Mouse (Mus musculus) heart, postnatal 14 days (tissue): ENCODE data around the gene Cltrn. TPM values are rescaled to one million over a fixed set of nuclear protein-coding genes. Genes with fewer than 3 reads are reported as not detected.

ENCODE experiments used
- DNase-seq, 2 experiments: peaks; one replicate each; pipeline ENCODE4 v3.0.0; 2021 to 2022
- intact Hi-C: fragments of 180-260 bp; cut with DNase I; formaldehyde crosslinking; loops from one replicate; pipeline ENCODE4 v1.15.1; 2025
- long read RNA-seq, 2 experiments: library from polyadenylated mRNA; stranded (forward); transcript quantifications; one replicate each; pipeline ENCODE4 v2.0.0; 2021
- total RNA-seq, 2 experiments: library from RNA; stranded (reverse); gene quantifications; 2 replicates each; pipeline ENCODE4 v1.2.3; 2021

The Cltrn gene
- not detected for total RNA-seq
- long read RNA-seq, experiment 1 = 0 reads
- long read RNA-seq, experiment 2 = 0 reads

DNA sequence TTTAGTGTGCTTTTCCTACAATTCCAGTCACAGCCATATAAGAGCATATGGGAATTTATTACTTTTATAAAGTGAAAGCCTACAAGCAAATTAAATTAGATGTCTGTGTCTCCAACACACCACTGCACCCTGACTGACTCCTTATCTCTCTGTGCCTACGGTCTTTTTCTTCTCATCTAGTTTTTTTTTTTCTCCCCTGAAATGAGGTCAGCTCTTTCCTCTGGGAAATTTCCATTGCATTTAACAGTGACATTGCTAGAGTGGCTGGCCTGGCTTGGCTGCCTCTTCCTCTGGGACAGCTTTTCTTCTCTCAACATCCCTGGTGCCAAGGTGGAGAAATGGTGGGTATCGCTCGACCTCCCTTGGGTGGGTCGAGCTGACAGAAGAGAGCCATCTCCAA lies at the start of gene Cltrn:
Cltrn (plus strand) TSS at position 249 of the 400 bp plus-strand sequence.
- no peak for DNase-seq
- intact Hi-C loops = no loop called here

- DNase-seq = no peak
- intact Hi-C loops = no loop called here
Observed at GRCm38 (mm10) chrX:164038882-164039281, 49.7 kb upstream of the Cltrn start.

DNA sequence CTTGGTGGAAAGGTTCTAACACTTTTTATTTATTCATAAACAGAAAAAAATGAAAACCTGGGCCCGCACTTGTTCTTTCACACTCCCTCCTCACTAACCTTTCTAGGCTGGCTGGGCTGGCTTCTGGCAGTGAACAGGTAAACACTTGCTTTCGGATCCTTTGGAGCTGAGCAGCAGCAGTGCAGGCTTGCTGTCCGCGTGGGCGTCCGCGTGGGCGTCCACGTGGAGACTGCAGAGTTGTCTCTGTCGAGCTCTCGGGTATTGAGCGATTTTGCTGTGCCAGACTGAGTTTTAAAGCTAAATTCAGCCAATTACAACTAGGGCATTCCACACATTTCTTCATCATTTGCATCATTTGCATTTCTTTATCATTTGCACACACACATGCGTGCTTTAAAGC lies 46.6 kb upstream of the Cltrn start:
- intact Hi-C loops = no loop called here
- no peak for DNase-seq

DNA sequence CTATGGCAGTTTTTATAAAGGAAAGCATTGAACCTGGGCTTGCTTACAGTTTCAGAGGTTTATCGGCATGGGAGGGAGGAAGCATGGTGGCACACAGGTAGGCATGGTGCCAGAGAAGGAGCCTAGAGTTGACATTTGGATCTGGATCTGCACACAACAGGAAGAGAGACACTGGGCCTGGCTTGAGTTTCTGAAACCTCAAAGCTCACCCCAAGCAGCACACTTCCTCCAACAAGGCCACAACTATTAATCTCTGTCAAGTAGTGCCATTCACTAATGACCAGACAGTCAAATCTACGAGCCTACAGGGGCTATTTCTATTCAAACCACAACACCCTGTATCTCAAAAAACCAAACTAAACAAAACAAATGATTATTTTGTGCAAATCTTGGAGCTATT lies 41.9 kb upstream of the Cltrn start:
- no peak for DNase-seq
- intact Hi-C loops = no loop called here

DNA sequence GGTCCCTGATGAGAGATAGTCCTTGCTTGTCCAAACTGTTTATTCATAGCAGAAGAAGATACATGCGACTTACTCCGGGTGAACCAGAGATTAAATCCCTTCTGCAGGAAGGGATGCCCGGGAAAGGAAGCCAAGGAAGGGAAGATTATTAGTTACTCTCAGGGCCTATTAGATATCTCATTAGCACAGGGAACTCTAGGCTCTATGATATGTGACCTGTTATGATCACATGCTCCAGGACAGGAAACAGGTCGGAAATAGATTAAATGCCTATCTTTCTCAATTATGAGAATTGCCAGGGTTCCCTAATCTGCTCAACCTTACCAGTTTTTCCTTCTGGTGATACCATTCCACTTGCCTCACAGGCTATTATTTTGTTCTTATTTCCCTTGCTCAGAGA lies 32.9 kb upstream of the Cltrn start:
- intact Hi-C loops = no loop called here
- no peak for DNase-seq

GRCm38 (mm10) chrX:164058523-164058922 lies 30.1 kb upstream of the Cltrn start:
- no peak for DNase-seq
- intact Hi-C loops = no loop called here

DNA sequence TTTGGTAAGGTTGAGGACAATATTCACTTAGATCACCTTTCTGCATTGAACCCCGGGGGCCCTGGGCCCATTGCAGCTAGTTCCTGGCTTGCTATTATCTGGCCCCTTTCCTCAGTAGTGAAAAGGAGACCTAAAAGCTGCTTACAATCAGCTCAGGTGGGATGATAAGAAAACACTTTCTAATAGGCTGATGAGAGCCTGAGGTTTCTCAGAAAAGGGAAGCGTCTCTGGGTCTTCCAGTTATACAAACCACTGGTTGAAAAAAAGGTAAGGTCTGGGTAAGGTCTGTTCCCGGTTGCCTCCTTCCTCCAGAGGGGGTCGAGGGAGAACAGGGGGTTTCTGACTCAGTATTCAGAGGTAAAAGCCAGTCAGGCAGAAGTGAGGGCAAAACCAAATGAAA lies 29.6 kb upstream of the Cltrn start:
- DNase-seq = no peak
- intact Hi-C loops = no loop called here

- intact Hi-C loops = loop anchor here (5.0 to 10.0 kb wide), 5 partner anchors 59 to 1149 kb away; partner anchors contain the start of gene Zrsr2
Observed at GRCm38 (mm10) chrX:164066185-164066584, 22.4 kb upstream of the Cltrn start.

DNA sequence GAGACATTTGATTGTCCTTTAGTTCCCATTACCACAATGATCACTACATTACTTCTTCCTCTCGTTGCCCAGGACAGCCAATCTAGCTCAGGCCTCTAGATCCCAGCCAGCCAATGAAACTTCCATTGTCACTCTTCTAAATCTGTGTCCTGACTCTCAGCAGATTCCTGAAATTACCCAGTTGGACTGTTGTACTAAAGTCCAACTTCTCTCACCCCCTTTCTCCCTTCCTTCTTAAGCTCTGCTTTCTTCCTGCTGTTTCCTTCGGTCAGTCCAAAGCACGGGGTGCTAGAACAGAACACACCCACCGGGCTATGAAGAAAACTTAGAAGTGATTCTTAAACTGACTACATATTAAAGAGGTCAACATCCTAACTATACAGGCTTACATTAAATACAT lies 19.7 kb upstream of the Cltrn start:
- intact Hi-C loops = loop anchor here (5.0 to 10.0 kb wide), 5 partner anchors 62 to 1152 kb away; partner anchors contain the start of gene Zrsr2
- DNase-seq = no peak

More at GRCm38 (mm10) chrX:164066185-164066584, 22.4 kb upstream of the Cltrn start:
- DNase-seq = peak; percentile 64 to 81

DNA sequence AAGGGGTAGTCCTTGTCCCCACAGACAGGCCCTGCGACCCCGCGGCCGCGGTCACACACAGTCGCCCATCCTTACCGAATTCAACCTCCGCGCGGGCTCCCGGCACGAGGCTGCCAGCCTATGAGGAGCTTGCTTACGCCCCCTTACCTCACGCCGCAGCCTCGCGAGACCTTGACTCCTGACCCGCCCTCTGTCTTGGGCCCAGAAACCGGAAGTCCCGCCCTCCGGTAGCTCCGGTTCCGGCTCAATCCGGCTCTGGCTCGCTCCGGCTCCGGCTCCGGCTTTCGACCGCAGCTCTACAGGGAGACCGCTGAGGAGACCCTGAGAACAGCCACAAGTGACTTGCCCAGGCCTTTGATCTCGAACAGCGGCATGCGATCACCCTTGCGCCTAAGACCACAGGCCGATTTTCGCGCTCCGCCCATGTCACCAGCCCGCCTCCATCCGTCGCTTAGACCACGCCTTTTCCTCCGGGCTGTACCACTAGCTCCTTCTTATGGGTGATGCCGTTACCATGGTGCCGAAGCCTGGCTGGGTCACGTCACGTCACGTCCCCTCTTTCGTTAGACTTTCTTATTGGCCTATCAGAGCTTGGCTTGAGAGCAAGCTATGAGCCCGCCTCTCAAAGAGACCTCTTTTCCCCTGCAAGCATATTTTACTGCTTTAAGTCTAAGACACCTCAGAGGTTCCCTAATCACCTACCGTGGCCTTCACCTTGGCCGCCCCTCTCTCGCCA lies 12.4 kb upstream of the Cltrn start, which contains the start of gene Siah1b:
Siah1b (minus strand) TSS at position 454 of the 736 bp plus-strand sequence.
- intact Hi-C loops = loop anchor here (10.0 kb wide), 1 partner anchor 349 kb away; no protein-coding TSS in a partner anchor
- DNase-seq = peak; percentile 89

DNA sequence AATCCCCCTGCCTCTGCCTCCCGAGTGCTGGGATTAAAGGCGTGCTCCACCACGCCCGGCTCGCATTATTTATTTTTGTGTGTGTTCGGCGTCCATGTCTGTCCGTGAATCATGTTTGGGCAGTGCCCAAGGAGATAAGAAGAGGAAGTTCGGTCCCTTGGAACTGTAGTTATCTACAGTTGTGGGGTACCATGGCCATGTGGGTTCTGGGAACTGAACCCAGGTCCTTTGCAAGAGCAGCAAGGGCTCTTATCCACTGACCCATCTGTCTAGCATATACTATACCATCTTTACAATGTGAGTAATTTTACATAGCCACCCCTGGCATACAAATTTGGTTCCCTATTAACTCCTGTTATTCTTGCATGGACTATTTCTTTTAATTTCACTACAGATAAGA lies 6.6 kb upstream of the Cltrn start:
- DNase-seq = no peak
- intact Hi-C loops = no loop called here

GRCm38 (mm10) chrX:164089916-164090315 lies 1.3 kb downstream of the Cltrn start:
- DNase-seq = no peak
- intact Hi-C loops = no loop called here

GRCm38 (mm10) chrX:164092300-164093169 lies 3.9 kb downstream of the Cltrn start:
- DNase-seq = peak in 1 of 2 experiments; percentile 5

GRCm38 (mm10) chrX:164093435-164093834 lies 4.8 kb downstream of the Cltrn start:
- intact Hi-C loops = no loop called here
- no peak for DNase-seq

More at GRCm38 (mm10) chrX:164092300-164093169, 3.9 kb downstream of the Cltrn start:
- intact Hi-C loops = no loop called here

- intact Hi-C loops = no loop called here
Observed at GRCm38 (mm10) chrX:164095838-164096237, 7.2 kb downstream of the Cltrn start.

GRCm38 (mm10) chrX:164101483-164101882 lies 12.9 kb downstream of the Cltrn start:
- DNase-seq = no peak
- intact Hi-C loops = loop anchor here (5.0 to 10.0 kb wide), 2 partner anchors 76 to 183 kb away; no protein-coding TSS in a partner anchor

More at GRCm38 (mm10) chrX:164095838-164096237, 7.2 kb downstream of the Cltrn start:
- DNase-seq = no peak

GRCm38 (mm10) chrX:164102198-164102597 lies 13.6 kb downstream of the Cltrn start:
- DNase-seq = no peak
- intact Hi-C loops = loop anchor here (5.0 to 10.0 kb wide), 2 partner anchors 75 to 183 kb away; no protein-coding TSS in a partner anchor

DNA sequence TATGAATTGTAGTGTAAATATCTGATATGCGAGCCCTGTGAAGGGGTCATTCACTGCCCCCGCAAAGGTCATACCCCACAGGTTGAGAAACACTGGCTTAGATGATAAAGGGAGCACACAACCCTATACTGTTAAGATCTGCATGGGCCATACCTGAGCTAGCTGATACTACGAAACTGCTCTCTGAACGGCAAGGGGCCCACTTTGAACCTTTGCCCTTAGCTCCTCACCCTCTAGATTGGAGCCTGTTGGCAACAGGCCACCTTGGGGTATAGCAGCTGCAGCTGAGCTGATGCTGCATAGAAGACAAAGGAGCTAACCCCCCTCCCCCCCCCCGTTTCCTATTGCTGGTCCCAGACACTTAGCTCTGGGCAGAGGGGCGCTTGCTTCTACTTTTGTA lies 14.0 kb downstream of the Cltrn start:
- DNase-seq = no peak
- intact Hi-C loops = loop anchor here (5.0 to 10.0 kb wide), 2 partner anchors 75 to 182 kb away; no protein-coding TSS in a partner anchor

DNA sequence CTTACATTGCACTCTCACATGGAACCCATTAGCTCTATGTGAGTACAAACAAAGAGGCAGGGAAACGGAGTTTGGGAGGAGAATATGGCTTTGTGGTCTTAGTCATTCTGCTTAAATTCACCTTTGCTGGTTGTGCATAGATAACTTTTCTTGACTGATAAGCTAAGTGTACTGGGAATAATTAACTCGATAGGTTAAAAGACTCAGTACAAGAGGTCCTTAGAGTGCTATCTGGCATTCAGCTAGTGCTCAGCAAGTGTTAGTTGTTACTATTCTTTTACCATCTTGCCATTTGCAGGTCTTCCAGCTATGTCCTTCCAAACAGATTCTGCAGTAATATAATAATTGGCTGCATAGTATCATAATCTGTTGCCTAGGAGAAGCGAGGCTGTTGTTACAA lies 22.5 kb downstream of the Cltrn start:
- DNase-seq = no peak
- intact Hi-C loops = no loop called here

DNA sequence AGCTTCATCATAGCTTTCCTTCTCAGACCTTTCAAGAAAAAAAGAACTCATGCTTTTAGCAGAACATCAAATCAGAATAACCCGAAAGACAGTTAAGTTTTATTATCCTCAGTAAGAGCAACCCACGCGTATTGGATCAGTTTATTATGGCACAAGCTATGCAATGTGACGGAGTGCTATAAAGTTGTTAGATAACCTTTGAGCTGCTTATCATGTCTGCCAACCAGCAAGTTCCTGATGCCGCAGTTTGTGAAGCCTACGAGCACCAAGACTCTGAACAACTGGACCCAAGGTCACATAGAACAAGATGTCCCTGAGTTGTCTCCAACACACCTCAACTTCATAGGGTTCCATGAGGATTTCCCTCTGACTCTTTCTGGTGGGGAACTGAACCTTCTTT lies 25.1 kb downstream of the Cltrn start:
- intact Hi-C loops = no loop called here

DNA sequence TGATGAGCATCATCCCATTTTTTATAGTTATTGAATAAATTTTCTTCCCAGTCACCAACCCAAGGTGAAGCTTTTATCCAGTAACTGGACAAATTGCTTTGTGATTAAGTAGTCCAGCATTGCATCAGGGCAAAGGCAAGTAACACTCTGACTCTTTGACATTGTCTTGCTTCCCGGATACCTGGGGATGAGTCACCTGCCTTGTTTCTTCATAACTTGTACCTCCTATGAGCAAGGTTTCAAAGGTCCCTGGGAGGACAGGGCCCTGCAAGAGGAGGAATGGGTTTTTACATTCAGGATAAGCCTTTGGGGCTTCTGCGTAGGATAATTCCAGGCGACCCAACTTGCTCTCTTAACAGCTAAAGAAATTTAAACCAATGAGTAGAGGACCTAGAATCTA lies 35.3 kb downstream of the Cltrn start:
- intact Hi-C loops = no loop called here

More for the DNA sequence above, 25.1 kb downstream of the Cltrn start:
- no peak for DNase-seq

More for the DNA sequence above, 35.3 kb downstream of the Cltrn start:
- no peak for DNase-seq
